Mouse (Mus musculus): ENCODE measurements around the gene Ces1a.

The Ces1a gene

DNA sequence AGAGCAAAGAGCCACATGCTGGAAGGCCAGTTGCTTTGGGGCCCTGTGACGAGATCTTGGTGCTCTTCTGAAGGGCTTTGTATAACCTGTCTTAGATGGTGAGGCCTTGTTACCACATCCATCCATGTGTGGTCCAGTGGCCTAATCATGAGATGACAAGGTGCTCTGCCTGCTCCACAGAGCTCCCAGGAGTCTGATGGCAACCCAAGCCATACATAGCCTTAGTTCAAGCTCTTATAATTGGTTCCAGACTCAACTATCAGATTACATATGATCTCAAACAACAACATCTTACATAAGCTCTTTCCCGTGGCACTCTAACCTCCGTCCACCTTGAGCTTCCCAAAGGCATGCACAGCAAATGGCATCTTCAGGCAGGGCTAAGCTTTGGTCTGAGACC lies at the start of gene Ces1a:
TSS of gene Ces1a (minus strand) at position 101 of the 400 bp plus-strand sequence.
- DNase-seq (ENCODE audit: low read depth, low spot score) = no peak

DNA sequence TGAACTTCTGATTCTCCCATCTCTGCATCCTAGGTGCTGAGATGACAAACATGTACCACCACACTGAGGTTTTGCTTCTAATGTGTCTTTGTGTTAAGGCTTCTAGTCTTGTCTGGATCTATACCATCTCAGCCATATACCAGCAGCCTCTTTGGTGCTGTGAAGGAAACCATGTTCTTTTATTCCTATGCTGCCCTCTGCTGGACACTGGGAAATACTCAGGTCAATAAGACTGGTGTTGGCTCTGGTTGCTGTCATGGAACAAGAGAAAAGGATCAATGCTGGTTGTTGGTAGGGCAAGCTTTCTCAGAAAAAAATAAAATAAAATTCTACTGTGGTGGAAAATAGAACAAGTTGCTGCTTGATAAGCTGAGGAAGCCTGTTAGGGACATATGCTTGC lies 47.4 kb upstream of the Ces1a start:
- peak; percentile 50 for DNase-seq (ENCODE audit: low read depth, low spot score)

DNA sequence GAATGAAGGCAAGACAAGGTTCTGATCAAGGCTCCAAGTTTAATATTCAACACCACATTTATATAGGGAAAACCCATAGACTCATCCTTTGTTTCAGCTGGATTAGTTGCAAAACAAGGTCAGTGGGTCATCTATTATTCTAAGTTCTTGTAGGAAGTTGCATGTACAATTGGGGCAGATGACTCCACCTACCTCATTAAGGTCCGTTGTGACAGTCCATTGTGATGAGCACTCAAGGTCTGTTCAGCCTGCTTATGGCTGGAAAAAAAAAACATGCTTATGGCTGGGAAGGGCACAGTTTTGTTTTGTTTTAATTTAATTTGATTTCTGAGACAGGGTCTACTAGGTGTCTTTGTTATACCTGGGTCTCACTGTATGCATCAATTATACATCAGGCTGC lies 43.3 kb upstream of the Ces1a start:
- DNase-seq (ENCODE audit: low read depth, low spot score) = no peak

DNA sequence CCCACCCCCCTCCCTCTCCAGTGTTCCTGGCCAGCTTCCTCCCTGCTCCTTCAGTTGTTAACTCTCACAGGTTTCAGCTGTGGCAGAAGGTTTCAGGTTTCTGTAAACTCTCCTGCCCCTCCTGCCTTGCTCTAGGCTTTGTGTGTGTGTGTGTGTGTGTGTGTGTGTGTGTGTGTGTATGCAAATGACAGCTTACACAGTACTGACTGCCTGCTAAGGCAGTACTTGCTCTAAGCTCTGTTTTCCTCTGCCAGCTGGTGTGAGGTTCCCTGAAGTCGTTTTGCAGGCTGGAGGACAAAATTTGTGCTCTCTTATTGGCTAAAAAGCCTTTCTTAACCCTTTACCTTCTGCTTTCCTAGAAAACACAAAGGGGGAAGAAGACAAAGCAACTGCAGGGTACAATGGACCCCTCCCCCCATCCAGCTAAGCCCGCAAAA lies 40.7 kb upstream of the Ces1a start:
- no peak for DNase-seq (ENCODE audit: low read depth, low spot score)

DNA sequence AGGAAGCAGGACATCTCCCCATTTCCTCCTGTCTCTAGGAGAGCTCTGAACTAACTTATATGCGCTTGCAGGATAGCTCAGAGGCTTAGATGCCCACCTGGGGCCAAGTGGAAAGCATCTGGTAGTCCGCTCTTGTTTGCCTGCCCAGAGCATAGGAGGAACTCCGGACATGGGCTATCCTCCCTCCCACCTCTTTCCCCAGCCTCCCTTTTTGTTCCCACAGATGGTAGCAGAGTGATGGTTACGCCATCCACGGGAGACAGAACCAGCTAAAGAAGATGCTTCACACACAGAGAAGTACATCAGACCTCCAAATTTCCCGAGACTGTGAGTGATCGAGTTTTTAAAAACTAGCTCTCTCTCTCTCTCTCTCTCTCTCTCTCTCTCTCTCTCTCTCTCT lies 40.2 kb upstream of the Ces1a start:
- DNase-seq (ENCODE audit: low read depth, low spot score) = no peak

DNA sequence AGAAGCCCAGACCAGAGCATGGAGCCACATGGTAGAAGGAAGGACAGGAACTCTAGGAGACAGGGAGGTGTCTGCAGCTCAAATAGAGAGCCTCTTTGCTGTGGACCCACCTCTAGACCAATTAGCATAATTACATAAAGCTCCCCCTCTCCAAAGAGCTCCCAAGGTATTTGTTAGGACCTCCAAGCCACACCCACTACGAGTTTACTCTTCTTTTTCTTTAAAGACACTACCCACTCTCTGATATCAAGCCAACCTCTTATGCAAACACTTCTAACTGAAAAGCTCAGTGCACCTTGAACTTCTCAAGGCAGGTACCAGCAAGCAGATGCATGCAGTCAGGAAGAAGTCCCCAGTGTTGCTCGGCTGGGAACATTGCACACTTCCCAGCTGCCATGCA lies 31.9 kb upstream of the Ces1a start, which contains the start of gene Ces1b:
TSS of gene Ces1b (minus strand) at position 131 of the 400 bp plus-strand sequence.
- no peak for DNase-seq (ENCODE audit: low read depth, low spot score)

DNA sequence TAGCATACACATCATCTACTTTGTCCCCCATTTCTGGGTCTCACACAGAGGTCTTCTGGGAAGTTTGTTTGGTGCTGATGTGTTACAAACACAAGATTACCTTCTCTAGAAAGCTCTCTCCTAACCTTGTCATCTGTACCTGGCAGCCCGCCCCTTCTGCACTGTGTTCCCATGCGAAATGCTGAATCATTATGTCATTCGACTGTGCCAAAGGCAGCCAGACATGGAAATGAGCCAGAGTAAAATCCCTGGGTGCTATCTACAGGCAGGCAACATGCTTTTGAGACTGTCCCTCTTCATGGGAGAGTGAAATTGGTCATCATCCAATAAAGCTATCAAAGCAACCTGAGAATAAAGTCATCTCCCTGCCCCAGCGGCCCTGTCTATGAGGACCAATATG lies 27.3 kb upstream of the Ces1a start:
- no peak for DNase-seq (ENCODE audit: low read depth, low spot score)

DNA sequence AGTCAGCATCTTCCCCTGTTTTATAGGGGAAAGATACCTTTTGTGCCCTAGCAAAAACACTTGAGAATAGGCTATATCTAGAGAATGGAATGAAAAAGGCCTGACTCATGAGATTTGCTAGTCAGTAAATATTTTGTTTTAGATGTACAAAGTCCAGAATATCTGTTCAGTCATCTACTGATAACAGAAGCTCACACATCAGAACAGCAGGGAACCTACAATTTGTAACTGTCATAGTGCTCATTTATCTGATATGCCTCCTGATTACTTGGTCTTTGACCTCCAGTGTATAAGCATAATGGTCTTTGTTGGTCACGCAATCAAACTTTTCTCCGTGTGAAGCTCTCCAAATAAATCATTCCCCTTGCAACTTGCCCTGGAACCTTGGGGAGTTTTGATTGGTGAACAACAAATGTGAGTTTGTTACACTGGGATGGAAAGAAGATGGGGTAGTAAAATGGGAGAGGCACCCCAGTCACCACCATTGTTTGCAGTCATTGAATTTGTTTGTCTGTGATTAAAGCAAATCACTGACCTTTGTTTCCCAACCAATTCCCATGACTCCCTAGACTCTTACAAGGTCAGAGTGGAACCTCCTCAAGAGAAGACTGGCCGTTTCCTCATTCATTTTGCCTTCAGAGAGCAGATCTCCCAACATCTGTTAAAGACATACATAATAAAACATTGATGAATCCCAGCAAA lies 15.6 kb upstream of the Ces1a start:
- DNase-seq (ENCODE audit: low read depth, low spot score) = no peak

DNA sequence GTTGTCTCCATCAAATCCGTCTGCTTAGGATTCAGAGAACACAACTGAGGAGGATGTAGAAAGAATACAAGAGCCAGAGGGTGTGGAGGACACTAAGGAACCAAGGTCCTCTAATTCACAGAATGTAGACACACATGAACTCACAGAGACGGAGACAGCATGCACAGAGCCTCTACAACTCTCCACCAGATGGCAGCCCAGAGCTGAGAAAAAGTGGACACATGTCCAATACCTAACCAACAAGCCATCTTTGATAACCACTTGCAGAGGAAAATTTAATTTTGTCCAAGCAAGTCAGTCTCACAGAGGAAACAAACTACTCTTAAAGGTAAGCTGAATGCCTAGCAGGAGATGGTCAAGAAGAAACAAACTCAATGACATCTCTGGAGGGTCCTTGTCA lies 11.2 kb upstream of the Ces1a start:
- peak; percentile 77 for DNase-seq (ENCODE audit: low read depth, low spot score)

DNA sequence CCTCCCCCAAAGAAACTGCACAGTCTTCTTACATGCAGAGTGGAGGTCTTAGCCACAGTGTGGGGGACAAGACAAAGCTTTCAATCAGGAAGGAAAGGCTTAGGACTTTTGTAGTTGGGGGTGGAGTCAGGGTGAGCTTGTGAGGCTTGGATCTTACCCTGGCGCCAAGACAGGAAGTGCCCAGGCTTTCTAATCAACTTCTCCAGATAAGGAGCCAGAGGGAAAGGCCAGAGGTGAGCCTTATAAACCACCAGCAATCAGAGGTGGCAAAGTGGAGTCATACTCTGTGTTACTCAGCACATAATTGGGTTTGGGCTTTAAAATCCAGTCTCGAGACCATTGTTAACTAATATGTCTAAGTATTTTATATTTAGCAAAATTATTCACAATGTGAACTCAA lies 7.2 kb upstream of the Ces1a start:
- DNase-seq (ENCODE audit: low read depth, low spot score) = no peak

DNA sequence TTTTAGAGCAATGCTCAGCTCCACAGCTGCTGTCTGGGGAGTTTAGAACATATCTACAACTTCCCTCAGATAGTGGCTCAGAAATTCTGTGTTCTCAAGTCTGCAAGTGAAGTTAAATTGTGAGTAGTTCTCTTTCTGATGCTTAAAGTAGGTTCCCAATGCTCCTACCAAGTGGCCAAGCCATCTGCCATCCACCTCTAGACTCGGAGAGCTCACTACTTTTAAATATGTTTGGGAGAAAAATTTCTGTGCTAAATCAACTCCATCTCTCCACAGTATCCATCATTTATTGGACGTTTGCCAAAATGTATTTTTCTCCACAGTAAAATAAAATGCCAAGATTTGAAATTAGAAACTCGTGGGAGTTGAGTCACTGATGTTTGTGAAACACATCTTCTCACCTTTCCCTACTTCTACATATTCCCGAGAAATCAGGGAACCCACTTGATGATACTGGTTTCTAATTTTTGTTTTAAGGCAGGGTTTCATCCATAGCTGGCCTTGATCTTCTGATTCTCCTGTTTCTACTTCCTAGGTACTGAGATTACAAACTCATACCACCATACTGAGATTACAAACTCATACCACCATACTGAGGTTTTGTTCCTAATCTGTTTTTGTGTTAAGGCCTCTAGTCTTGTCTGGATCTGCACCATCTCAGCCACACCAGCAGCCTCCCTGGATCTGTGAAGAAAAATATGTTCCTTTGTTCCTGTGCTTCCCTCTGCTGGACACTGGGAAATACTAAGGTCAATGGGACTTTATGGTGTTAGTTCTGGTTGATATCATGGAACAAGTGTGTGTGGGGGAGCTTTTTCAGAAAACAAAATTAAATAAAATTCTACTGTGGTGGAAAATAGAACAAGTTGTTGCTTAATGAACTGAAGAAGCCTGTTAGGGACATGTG lies 771 bp upstream of the Ces1a start:
- DNase-seq (ENCODE audit: low read depth, low spot score) = peak; percentile 77

DNA sequence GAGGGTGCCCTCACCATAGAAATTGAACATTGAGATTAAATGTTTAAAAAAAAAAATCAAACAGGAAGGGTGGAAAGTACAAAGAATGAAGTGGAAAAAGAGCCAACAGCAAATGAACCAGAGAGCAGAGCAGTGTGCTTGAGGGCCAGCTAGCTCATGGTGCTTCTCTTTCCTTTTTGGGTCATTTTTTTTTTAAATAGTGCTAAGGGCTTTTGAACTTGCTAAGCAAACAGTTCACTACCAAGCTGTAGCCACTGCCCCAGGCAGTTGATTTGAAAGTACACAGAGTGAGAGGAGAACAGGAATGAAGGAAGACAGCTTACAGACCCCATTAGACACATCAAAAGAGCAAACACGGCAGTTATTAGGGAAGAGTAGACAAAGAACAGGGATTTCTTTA lies 4.9 kb downstream of the Ces1a start:
- DNase-seq (ENCODE audit: low read depth, low spot score) = no peak

DNA sequence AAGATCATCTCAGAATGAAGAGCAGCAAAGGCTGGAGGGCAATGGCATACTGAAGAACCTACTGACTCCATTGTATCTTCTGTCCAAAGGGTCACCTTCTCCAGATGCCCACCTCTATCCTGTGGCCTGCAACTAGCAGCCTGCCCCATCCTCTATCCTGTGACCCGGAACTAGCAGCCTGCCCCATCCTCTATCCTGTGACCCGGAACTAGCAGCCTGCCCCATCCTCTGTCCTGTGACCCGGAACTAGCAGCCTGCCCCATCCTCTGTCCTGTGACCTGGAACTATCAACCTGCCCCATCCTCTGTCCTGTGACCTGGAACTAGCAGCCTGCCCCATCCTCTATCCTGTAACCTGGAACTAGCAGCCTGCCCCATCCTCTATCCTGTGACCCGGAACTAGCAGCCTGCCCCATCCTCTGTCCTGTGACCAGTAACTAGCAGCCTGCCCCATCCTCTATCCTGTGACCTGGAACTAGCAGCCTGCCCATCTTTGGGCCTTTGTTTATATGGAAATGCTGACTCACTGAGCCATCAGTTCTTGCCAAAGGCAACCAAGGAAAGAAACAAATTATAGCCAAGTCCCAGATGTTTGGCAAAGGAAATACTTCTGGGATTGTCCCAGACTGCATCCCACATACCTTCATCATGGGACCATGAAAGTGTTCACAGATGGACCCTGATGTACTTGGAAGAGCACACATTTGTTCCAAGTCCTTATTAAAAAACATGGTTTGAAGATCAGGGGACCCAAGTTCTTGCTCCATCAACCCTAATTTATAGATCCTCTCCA lies 7.0 kb downstream of the Ces1a start:
- no peak for DNase-seq (ENCODE audit: low read depth, low spot score)

DNA sequence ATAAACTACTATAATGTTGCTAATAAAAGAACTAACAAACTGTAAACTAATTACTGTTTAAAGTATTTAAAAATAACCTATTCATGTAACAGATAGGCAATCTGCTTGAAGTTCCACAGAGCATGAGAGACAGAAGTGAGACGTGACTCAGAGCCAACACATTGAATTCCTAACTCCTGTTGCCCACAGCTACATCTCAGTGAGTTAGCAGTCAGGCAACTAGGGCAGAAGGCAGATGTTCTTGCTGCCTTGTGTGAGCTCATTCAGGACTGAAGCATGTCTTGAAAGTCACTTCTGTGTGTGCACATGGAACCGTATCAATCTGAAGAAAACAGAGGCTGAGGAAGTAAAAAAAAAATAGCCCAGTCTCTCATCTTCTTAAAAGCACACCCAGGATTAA lies 7.7 kb downstream of the Ces1a start:
- DNase-seq (ENCODE audit: low read depth, low spot score) = peak; percentile 84

DNA sequence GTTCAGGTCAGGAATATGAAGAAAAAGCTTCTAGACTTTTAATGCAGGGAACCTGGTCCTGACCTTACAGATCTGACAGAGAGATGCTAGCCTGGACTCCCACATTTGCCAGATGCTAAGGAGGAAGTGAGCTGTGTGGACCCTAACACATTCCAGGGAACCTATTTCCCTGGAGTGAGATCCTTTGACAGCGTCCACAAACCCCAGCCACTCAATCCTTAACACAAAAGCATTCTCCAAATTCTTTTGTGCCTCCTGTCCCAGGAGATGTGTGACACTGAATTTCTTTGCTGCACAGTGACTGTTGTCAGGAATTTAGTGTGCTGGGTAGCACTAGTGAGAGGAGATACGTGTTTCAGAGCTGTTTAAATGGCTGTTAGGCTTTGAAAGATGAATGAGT lies 9.2 kb downstream of the Ces1a start:
- no peak for DNase-seq (ENCODE audit: low read depth, low spot score)

DNA sequence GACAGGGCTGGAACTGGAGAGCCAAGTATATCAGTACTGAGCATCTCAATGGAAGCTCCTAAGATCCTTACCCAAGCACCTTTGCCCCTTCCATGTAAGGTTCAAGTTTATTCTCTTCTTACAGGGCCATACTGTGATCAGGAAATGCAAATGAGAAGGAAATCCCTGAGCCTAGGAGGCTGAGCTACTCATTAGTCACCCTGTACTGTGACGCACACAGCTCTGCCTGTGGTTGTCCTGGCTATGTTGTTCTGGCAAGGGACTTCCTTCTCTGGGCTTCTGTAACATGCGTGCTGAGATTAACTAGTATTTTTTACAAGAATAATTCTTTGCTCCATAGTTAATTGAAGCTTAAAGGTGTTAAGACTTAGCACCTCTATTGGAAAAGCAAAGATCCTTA lies 17.3 kb downstream of the Ces1a start:
- peak; percentile 49 for DNase-seq (ENCODE audit: low read depth, low spot score)

DNA sequence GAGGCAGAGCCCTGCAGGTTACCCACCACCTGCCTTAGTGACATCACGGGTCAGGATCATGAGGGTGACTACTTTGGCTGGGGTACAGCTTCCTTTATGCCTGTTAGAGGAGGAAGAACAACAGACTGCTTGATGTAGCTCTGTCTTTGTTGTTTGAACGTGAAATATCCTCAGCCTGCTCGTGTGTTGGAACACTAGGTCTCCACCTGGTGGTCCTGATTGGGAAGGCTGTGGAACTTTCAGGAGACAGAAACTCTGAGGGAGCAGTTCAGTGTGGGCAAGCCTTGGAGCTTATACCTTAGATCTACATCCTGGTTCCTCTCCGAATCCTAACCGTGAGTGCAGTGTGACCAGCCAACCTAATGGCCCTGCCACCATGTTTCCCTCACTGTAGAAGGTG lies 26.3 kb downstream of the Ces1a start:
- no peak for DNase-seq (ENCODE audit: low read depth, low spot score)

DNA sequence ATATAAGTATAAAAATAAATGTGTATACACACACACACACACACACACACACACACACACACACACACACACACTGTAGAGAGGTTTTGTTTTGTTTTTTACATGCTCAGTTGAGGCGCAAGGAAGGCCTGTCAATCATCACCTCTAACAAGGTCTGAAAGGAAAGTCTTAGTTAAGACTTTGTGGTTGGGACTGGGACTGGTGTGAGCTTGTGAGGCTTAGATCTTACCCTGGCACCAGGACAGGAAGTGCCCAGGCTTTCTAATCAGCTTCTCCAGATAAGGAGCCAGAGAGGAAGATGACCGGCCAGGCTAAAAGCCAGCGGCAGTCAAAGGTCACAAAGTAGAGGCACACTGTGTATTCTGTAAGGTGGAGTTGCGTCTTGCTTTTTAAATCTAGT lies 33.7 kb downstream of the Ces1a start:
- DNase-seq (ENCODE audit: low read depth, low spot score) = no peak

DNA sequence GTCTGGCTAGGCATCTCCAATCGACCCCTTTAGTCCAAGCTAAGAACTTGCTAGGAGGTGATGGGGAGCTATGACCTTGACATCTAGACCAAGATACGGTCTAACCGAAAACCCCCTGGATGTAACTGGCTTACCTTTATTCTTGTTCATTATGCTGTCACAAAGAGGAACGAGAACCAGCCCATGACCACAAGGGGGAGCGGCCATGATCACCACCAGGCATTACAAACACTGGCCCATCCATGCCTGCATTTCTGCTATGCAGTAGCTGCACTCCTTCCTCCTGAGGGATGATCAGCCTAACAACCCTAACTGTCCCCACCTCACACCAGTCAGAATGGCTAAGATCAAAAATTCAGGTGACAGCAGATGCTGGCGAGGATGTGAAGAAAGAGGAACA lies 35.8 kb downstream of the Ces1a start:
- DNase-seq (ENCODE audit: low read depth, low spot score) = no peak

DNA sequence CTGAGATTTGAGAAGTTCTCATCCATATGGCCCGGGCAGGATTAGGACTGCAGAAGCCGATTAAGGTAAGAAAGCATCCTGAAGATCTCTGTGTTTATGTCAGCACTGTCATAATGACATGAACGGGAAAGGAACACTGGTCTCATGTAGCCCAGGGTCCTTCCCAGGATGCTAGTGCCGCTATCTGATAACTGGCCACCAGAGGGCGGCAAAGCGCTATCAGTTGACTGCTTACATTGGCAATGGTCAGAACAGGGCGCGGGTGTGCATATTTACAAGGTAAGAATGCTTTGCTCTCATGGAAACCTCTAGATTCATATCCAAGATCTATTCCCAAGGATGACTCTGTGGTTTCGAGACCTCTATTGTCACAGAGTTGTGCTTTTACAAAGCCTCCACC lies 36.6 kb downstream of the Ces1a start:
- peak; percentile 83 for DNase-seq (ENCODE audit: low read depth, low spot score)

DNA sequence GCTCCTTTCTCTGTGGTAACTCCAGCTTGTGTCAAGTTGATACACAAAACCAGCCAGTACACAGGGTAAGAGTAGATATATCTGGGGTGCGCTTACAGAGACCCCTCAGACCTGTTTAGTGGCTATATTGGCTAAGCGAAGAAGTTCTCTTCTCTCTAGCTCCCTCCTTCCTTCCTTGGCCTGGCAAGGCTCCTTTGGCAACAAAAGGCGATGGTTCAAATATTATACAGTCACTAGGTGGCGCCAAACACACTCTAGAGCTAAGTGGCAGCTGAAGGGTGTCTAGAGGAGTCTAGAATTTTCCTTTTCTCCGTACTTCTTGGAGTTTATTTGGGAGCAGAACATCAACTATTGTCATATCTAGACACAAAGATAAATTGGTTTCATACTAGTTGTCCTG lies 37.7 kb downstream of the Ces1a start:
- peak; percentile 67 for DNase-seq (ENCODE audit: low read depth, low spot score)

DNA sequence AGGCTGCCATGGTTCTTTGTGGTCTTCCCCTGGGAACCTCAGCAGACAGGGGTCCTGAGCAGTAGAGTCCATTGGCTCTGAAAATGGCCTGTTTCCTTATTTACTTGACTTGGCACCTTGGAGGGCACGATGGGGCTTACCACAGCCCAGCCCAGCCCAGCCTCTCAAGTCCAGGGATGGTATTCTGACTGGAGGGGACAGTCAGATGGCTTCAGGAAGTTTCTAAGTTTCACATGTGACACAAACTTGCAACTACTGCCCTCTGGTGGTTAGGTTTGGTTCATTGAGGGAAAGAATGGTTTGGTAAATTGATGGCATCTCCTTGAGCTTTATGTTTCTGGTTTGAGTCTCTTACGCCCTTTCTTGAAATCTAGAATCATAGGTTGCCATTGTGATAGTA lies 49.4 kb downstream of the Ces1a start:
- peak; percentile 72 for DNase-seq (ENCODE audit: low read depth, low spot score)

All from brain, adult 2 months (tissue).